Mouse (Mus musculus) testis, adult 2 months (tissue): ENCODE data around the gene Hydin. TPM values are rescaled to one million over a fixed set of nuclear protein-coding genes. Genes with fewer than 3 reads are reported as not detected.
A peak's percentile ranks its signal among the peaks of the same experiment; 100 is the strongest.

ENCODE experiments used
- H3K27ac ChIP-seq: fragments of 200-500 bp; 2 replicates; pipeline ENCODE4 v1.5.1; 2012; ENCODE audit warnings: low read depth, low read length; ENCODE audit not compliant: control insufficient read depth, insufficient read depth
- H3K27me3 ChIP-seq: fragments of 200-500 bp; 2 replicates; pipeline ENCODE4 v1.6.1; 2012; ENCODE audit warnings: mild to moderate bottlenecking, low read length, moderate library complexity; ENCODE audit not compliant: control insufficient read depth, insufficient read depth
- H3K36me3 ChIP-seq: fragments of 200-500 bp; 2 replicates; pipeline ENCODE4 v1.6.1; 2012; ENCODE audit warnings: mild to moderate bottlenecking, low read length; ENCODE audit not compliant: control insufficient read depth, insufficient read depth
- H3K4me1 ChIP-seq: fragments of 200-500 bp; 2 replicates; pipeline ENCODE4 v1.6.1; 2012; ENCODE audit warnings: low read length; ENCODE audit not compliant: control insufficient read depth, insufficient read depth
- H3K4me3 ChIP-seq: fragments of 200-500 bp; 2 replicates; pipeline ENCODE4 v1.5.1; 2012; ENCODE audit warnings: low read depth, mild to moderate bottlenecking, low read length, moderate library complexity, mixed read lengths; ENCODE audit not compliant: control insufficient read depth
- CTCF ChIP-seq: fragments of 200-500 bp; IDR thresholded peaks from 2 replicates; pipeline ENCODE4 v1.5.1; 2012; ENCODE audit warnings: low read depth, mild to moderate bottlenecking, inconsistent platforms, low read length, moderate library complexity; ENCODE audit not compliant: control insufficient read depth, insufficient read depth, insufficient replicate concordance
- POLR2A ChIP-seq: fragments of 200-500 bp; IDR thresholded peaks from 2 replicates; pipeline ENCODE4 v1.6.1; 2012; ENCODE audit warnings: low read depth, mild to moderate bottlenecking, inconsistent platforms, low read length, moderate library complexity; ENCODE audit not compliant: control insufficient read depth
- polyA plus RNA-seq: library from polyadenylated mRNA; depleted of rRNA; stranded (reverse); fragments of >200 nt; gene quantifications from 2 replicates; pipeline ENCODE4 v1.2.3, GENCODE M21; 2012

Hydin gene
- polyA plus RNA-seq, 1 experiment, result 32.6 TPM

- Histone ChIP-seq H3K4me3 (no peak overlapping the region), H3K27me3 (no peaks in the 10 kb centered on the region), H3K4me1 (peaks cover 4% of the 10 kb centered on the region; the same call in 1 of the 2 replicates), H3K36me3 (no peaks in the 10 kb centered on the region), H3K27ac (no peak overlapping the region)
- TF ChIP-seq CTCF (peak; percentile 42; the same call in 1 of the 2 replicates), POLR2A (no peak)
These were observed 211.8 kb downstream of the Hydin start for GRCm38 (mm10) chr8:110478576-110478975.

- H3K36me3 ChIP-seq, result no peaks in the 10 kb centered on the region
- H3K4me1 ChIP-seq, result peaks cover 4% of the 10 kb centered on the region; the same call in 1 of the 2 replicates
- TF ChIP-seq CTCF, result no peak
- no peak for TF ChIP-seq POLR2A
- H3K4me3 ChIP-seq, result no peak overlapping the region
- H3K27ac ChIP-seq, result no peak overlapping the region
- no peaks in the 10 kb centered on the region for H3K27me3 ChIP-seq
These were observed 212.6 kb downstream of the Hydin start for GRCm38 (mm10) chr8:110479401-110479800.

- no peak overlapping the region for H3K4me3 ChIP-seq
- no peaks in the 10 kb centered on the region for H3K36me3 ChIP-seq
- no peak overlapping the region for H3K27ac ChIP-seq
- H3K4me1 ChIP-seq, result peaks cover 4% of the 10 kb centered on the region; the same call in 1 of the 2 replicates
- H3K27me3 ChIP-seq, result no peaks in the 10 kb centered on the region
- TF ChIP-seq POLR2A (no peak), CTCF (no peak)
These were observed 215.5 kb downstream of the Hydin start for GRCm38 (mm10) chr8:110482275-110482674.

- Histone ChIP-seq H3K4me1 (no peaks in the 10 kb centered on the region), H3K27ac (no peak overlapping the region), H3K36me3 (no peaks in the 10 kb centered on the region), H3K4me3 (no peak overlapping the region), H3K27me3 (no peaks in the 10 kb centered on the region)
- TF ChIP-seq POLR2A (no peak), CTCF (no peak)
These were observed 218.5 kb downstream of the Hydin start for GRCm38 (mm10) chr8:110485234-110485633.

GRCm38 (mm10) chr8:110486020-110486419 lies 219.2 kb downstream of the Hydin start:
- no peak overlapping the region for H3K27ac ChIP-seq
- H3K4me1 ChIP-seq, result no peaks in the 10 kb centered on the region
- H3K36me3 ChIP-seq, result no peaks in the 10 kb centered on the region
- no peaks in the 10 kb centered on the region for H3K27me3 ChIP-seq
- TF ChIP-seq POLR2A, result no peak
- TF ChIP-seq CTCF, result no peak
- no peak overlapping the region for H3K4me3 ChIP-seq

- Histone ChIP-seq H3K27ac (no peak overlapping the region), H3K27me3 (no peaks in the 10 kb centered on the region), H3K4me1 (no peaks in the 10 kb centered on the region), H3K4me3 (no peak overlapping the region), H3K36me3 (no peaks in the 10 kb centered on the region)
- TF ChIP-seq POLR2A (no peak), CTCF (no peak)
These were observed 220.9 kb downstream of the Hydin start for GRCm38 (mm10) chr8:110487644-110488043.

- no peak overlapping the region for H3K4me3 ChIP-seq
- no peak for TF ChIP-seq POLR2A
- peak; percentile 79; the same call in 1 of the 2 replicates for TF ChIP-seq CTCF
These were observed 222.6 kb downstream of the Hydin start for GRCm38 (mm10) chr8:110489344-110489743.

GRCm38 (mm10) chr8:110491118-110491517 lies 224.3 kb downstream of the Hydin start:
- Histone ChIP-seq H3K4me1 (no peaks in the 10 kb centered on the region), H3K4me3 (no peak overlapping the region), H3K27me3 (no peaks in the 10 kb centered on the region), H3K36me3 (no peaks in the 10 kb centered on the region), H3K27ac (no peak overlapping the region)
- TF ChIP-seq POLR2A, result no peak
- TF ChIP-seq CTCF, result no peak

More at GRCm38 (mm10) chr8:110489344-110489743, 222.6 kb downstream of the Hydin start:
- no peak overlapping the region for H3K27ac ChIP-seq
- no peaks in the 10 kb centered on the region for H3K4me1 ChIP-seq
- no peaks in the 10 kb centered on the region for H3K36me3 ChIP-seq
- H3K27me3 ChIP-seq, result no peaks in the 10 kb centered on the region
